Mouse (Mus musculus) CH12.LX (cell line): ENCODE data around the gene Ispd. TPM values are rescaled to one million over a fixed set of nuclear protein-coding genes. Genes with fewer than 3 reads are reported as not detected.

Source experiments
- DNase-seq: peaks from one replicate; pipeline ENCODE4 v3.0.0-alpha.2; 2013; ENCODE audit errors: extremely low read depth
- H3K27ac ChIP-seq: 2 replicates; pipeline ENCODE4 v1.5.1; 2012; ENCODE audit warnings: low read depth, mild to moderate bottlenecking, control low read depth, moderate library complexity; ENCODE audit not compliant: insufficient read depth
- H3K27me3 ChIP-seq: replicated peaks from 2 replicates; pipeline ENCODE3; 2012; ENCODE audit warnings: inconsistent platforms
- H3K36me3 ChIP-seq, 2 experiments: replicated peaks in 1 of 2; 2 replicates each; pipeline versions ENCODE3 to v1.6.1; 2012; ENCODE audit warnings: inconsistent platforms in 1 of 2, low read length in 1 of 2, mild to moderate bottlenecking in 1 of 2, mixed read lengths in 1 of 2, moderate library complexity in 1 of 2; ENCODE audit not compliant: control insufficient read depth in 1 of 2, insufficient read depth in 1 of 2
- H3K4me1 ChIP-seq, 2 experiments: 2 replicates each; pipeline ENCODE4 v1.6.1; 2012; ENCODE audit warnings: inconsistent platforms in 1 of 2, moderate library complexity in 1 of 2; ENCODE audit not compliant: insufficient read depth in 2 of 2, control insufficient read depth in 1 of 2
- H3K4me2 ChIP-seq: 2 replicates; pipeline ENCODE4 v1.6.1; 2012; ENCODE audit warnings: low read depth, mild to moderate bottlenecking, control low read depth; ENCODE audit not compliant: poor library complexity, insufficient read depth, severe bottlenecking
- H3K4me3 ChIP-seq, 3 experiments: fragments of 150-350 bp in 1 of 3; sonication (generic) in 1 of 3; replicated peaks in 1 of 3; 2 replicates each; pipeline versions ENCODE3 to v1.5.1; 2011 to 2012; ENCODE audit warnings: low read depth in 2 of 3, low read length in 2 of 3, mild to moderate bottlenecking in 2 of 3, moderate library complexity in 2 of 3, control low read depth in 1 of 3, improper control_type of control experiment in 1 of 3, inconsistent platforms in 1 of 3, mixed read lengths in 1 of 3; ENCODE audit not compliant: poor library complexity in 1 of 3
- H3K79me2 ChIP-seq: replicated peaks from 2 replicates; pipeline ENCODE4 v1.6.1; 2012; ENCODE audit warnings: mild to moderate bottlenecking, moderate library complexity; ENCODE audit not compliant: control insufficient read depth, poor library complexity, insufficient read depth, severe bottlenecking; ENCODE audit errors: extremely low read depth
- H3K9ac ChIP-seq: 2 replicates; pipeline ENCODE4 v1.6.1; 2012; ENCODE audit warnings: low read depth, mild to moderate bottlenecking, control low read depth, moderate library complexity; ENCODE audit not compliant: insufficient read depth
- H3K9me3 ChIP-seq: replicated peaks from 2 replicates; pipeline ENCODE3; 2012; ENCODE audit warnings: low read length, inconsistent platforms, mixed read lengths
- CHD2 ChIP-seq: IDR thresholded peaks from 2 replicates; pipeline ENCODE4 v1.6.1; 2011; ENCODE audit warnings: low read length, improper control_type of control experiment
- CTCF ChIP-seq, 2 experiments: IDR thresholded peaks in 1 of 2; conservative IDR thresholded peaks in 1 of 2; 2 replicates each; pipeline ENCODE4 v1.5.1; 2011 to 2012; ENCODE audit warnings: low read depth in 2 of 2, low read length in 2 of 2, improper control_type of control experiment in 1 of 2, inconsistent platforms in 1 of 2, mild to moderate bottlenecking in 1 of 2, moderate library complexity in 1 of 2
- E2F4 ChIP-seq: IDR thresholded peaks from 2 replicates; pipeline ENCODE4 v1.6.1; 2011; ENCODE audit warnings: low read depth, low read length, improper control_type of control experiment; ENCODE audit not compliant: insufficient replicate concordance
- ELF1 ChIP-seq: IDR thresholded peaks from 2 replicates; pipeline ENCODE4 v1.6.1; 2014; ENCODE audit warnings: low read depth, mild to moderate bottlenecking, inconsistent platforms, low read length, improper control_type of control experiment
- IRF4 ChIP-seq: IDR thresholded peaks from 2 replicates; pipeline ENCODE4 v1.6.1; 2014; ENCODE audit warnings: low read depth, mild to moderate bottlenecking, inconsistent platforms, low read length, improper control_type of control experiment
- JUN ChIP-seq: IDR thresholded peaks from 2 replicates; pipeline ENCODE4 v1.6.1; 2011; ENCODE audit warnings: low read depth, mild to moderate bottlenecking, low read length, improper control_type of control experiment, moderate library complexity; ENCODE audit not compliant: insufficient read depth
- MAFK ChIP-seq: IDR thresholded peaks from 2 replicates; pipeline ENCODE4 v1.6.1; 2011; ENCODE audit warnings: low read length, improper control_type of control experiment; ENCODE audit not compliant: insufficient replicate concordance
- MEF2A ChIP-seq: IDR thresholded peaks from 2 replicates; pipeline ENCODE4 v1.6.1; 2014; ENCODE audit warnings: low read depth, mild to moderate bottlenecking, inconsistent platforms, low read length, improper control_type of control experiment, borderline replicate concordance
- MXI1 ChIP-seq: IDR thresholded peaks from 2 replicates; pipeline ENCODE4 v1.6.1; 2011; ENCODE audit warnings: mild to moderate bottlenecking, low read depth, low read length, improper control_type of control experiment
- NELFE ChIP-seq: IDR thresholded peaks from 2 replicates; pipeline ENCODE4 v1.6.1; 2011; ENCODE audit warnings: low read depth, low read length, improper control_type of control experiment
- NRF1 ChIP-seq: IDR thresholded peaks from 2 replicates; pipeline ENCODE4 v1.6.1; 2014; ENCODE audit warnings: low read depth, mild to moderate bottlenecking, inconsistent platforms, low read length, improper control_type of control experiment, moderate library complexity
- PAX5 ChIP-seq: IDR thresholded peaks from 2 replicates; pipeline ENCODE4 v1.6.1; 2012; ENCODE audit warnings: low read length, inconsistent platforms, mixed read lengths
- RAD21 ChIP-seq: IDR thresholded peaks from 2 replicates; pipeline ENCODE4 v1.6.1; 2011; ENCODE audit warnings: low read depth, mild to moderate bottlenecking, low read length, improper control_type of control experiment, moderate library complexity
- TBP ChIP-seq: conservative IDR thresholded peaks from 2 replicates; pipeline ENCODE4 v1.6.1; 2011; ENCODE audit warnings: low read depth, low read length, improper control_type of control experiment
- UBTF ChIP-seq: IDR thresholded peaks from 2 replicates; pipeline ENCODE4 v1.6.1; 2012; ENCODE audit warnings: low read depth, mild to moderate bottlenecking, inconsistent platforms, low read length, improper control_type of control experiment, moderate library complexity
- USF1 ChIP-seq: IDR thresholded peaks from 2 replicates; pipeline ENCODE4 v1.6.1; 2014; ENCODE audit warnings: low read depth, mild to moderate bottlenecking, inconsistent platforms, low read length, improper control_type of control experiment
- ZNF384 ChIP-seq: IDR thresholded peaks from 2 replicates; pipeline ENCODE4 v1.6.1; 2012; ENCODE audit warnings: low read depth, low read length, improper control_type of control experiment, inconsistent platforms
- dilution Hi-C: fragments of 300-500 bp; cut with MboI; formaldehyde crosslinking; loops from 2 replicates; pipeline ENCODE4 v1.14.3; 2020; ENCODE audit warnings: low sequenced_read_pairs; ENCODE audit not compliant: extremely low pct_unique_long_range_greater_than_20kb, extremely low pct_ligation_motif_present
- in situ Hi-C: fragments of 300-500 bp; cut with MboI; formaldehyde crosslinking; loops from 3 replicates; pipeline ENCODE4 v1.14.3; 2019; ENCODE audit warnings: low sequenced_read_pairs, low pct_ligation_motif_present, low pct_unique_long_range_greater_than_20kb, mixed read lengths
- polyA plus RNA-seq: library from polyadenylated mRNA; unstranded; fragments of >175 nt; gene quantifications from 2 replicates; pipeline ENCODE4 v1.2.1, GENCODE M21; 2012; ENCODE audit warnings: low read depth; ENCODE audit not compliant: insufficient read length
- total RNA-seq, 2 experiments: library from RNA; depleted of rRNA; stranded (reverse); fragments of 300-350 nt in 1 of 2; fragments of >200 nt in 1 of 2; gene quantifications; 2 replicates each; pipeline ENCODE4 v1.2.3; 2012 to 2014

Ispd gene
- total and polyA plus RNA-seq, 3 experiments, result 0.51 to 1.8 (median 1.4) TPM

DNA sequence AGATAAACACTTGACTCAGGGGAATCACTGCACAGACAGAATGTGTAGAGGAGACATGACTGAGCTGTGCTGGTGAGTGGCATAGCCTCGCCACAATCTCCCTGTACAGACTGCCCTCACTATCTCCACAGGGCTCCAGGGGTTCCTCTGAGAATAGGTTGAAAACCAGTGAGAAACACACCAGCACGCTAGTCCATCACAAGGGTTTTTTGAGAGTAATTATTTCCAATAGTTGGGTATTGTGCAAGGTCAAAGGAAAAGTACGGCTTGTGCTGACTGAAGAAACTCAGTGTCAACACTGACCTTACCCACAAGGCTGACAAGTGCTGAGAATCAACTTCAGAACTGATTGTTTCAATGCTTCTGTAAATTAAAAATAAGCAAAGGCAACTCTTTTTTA lies 92.9 kb downstream of the Ispd start:
- H3K27me3 ChIP-seq, result no peaks in the 10 kb centered on the region
- TF ChIP-seq ELF1 (no peak), IRF4 (no peak), RAD21 (no peak), E2F4 (no peak), TBP (no peak), JUN (no peak), USF1 (no peak), UBTF (no peak)
- H3K4me2 ChIP-seq, result no peak overlapping the region
- no peaks in the 10 kb centered on the region for H3K36me3 ChIP-seq
- dilution Hi-C loops (no loop called here), in situ Hi-C loops (no loop called here)
- H3K27ac ChIP-seq, result no peak overlapping the region
- no peaks in the 10 kb centered on the region for H3K4me1 ChIP-seq
- no peak for DNase-seq
- H3K79me2 ChIP-seq, result no peaks in the 10 kb centered on the region
- no peaks in the 10 kb centered on the region for H3K9me3 ChIP-seq
- H3K4me3 ChIP-seq, result no peak overlapping the region
- H3K9ac ChIP-seq, result no peak overlapping the region

DNA sequence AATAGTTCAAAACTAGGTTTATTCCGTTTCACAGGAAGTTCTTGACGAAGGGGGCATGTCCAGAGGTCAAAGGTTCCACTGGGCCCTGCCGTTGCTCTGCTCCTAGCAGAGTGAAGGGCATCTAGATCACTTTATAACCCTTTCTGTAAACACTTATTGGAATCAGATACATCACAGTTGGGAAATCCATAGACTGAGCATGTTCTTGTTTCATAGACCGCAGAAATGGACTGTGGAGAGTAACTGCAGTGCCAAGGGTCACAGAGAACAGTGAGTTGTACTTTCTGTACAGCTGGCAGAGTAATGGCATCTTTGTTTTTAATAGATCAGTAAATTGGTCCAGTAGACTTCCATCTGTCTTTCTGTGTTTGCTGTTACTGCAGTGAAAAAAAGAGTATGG lies 94.0 kb downstream of the Ispd start:
- Histone ChIP-seq H3K27me3 (no peaks in the 10 kb centered on the region), H3K4me2 (no peak overlapping the region), H3K4me3 (no peak overlapping the region), H3K9ac (no peak overlapping the region), H3K4me1 (no peaks in the 10 kb centered on the region), H3K9me3 (no peaks in the 10 kb centered on the region), H3K79me2 (no peaks in the 10 kb centered on the region), H3K36me3 (no peaks in the 10 kb centered on the region), H3K27ac (no peak overlapping the region)
- dilution Hi-C loops (no loop called here), in situ Hi-C loops (no loop called here)
- TF ChIP-seq PAX5, result no peak
- no peak for TF ChIP-seq MEF2A
- no peak for TF ChIP-seq CTCF (conservative IDR thresholded peaks at IDR 0.05 in 1 of 2, IDR thresholded peaks at IDR 0.05 in 1 of 2; ENCODE audit: low read depth in 2 of 2, low read length in 2 of 2)
- no peak for TF ChIP-seq NELFE
- no peak for DNase-seq

DNA sequence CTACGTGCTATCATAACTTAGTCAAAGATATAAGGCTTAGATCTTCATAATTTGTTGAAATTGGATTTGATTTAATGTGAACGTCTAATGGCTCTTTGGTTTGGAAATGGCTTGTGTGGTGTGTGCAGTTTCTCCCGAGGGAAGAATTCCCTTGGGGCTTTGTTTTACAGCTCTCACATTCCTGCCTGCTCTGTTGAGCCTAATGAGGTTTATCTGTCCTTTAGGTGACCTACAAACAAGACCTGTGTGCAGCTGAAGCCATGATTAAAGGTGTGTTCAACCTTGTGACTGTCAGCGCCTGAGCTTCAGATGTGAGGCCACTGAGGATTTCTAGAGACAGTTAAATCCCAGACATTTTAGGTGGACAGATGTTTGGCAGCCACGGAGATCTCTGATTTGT lies 95.2 kb downstream of the Ispd start:
- no peaks in the 10 kb centered on the region for H3K27me3 ChIP-seq
- no peak overlapping the region for H3K27ac ChIP-seq
- TF ChIP-seq MAFK (no peak), CHD2 (no peak), ZNF384 (no peak), NRF1 (no peak), MEF2A (no peak), RAD21 (no peak), MXI1 (no peak)
- H3K9ac ChIP-seq, result no peak overlapping the region
- H3K36me3 ChIP-seq, result no peaks in the 10 kb centered on the region
- no peak for DNase-seq
- H3K4me3 ChIP-seq, result no peak overlapping the region
- no peaks in the 10 kb centered on the region for H3K9me3 ChIP-seq
- H3K4me1 ChIP-seq, result no peaks in the 10 kb centered on the region
- no peaks in the 10 kb centered on the region for H3K79me2 ChIP-seq
- no peak overlapping the region for H3K4me2 ChIP-seq
- dilution Hi-C loops, result no loop called here
- in situ Hi-C loops, result no loop called here
